Mouse (Mus musculus): ENCODE measurements at regions not wholly inside any gene's neighbourhood (a gene's known extent, or its start where the extent isn't known, plus 50 kb on each side); places are given as distances from the start of the nearest gene placed in this dataset.

GRCm38 (mm10) chr4:124349610-124350295, 260.9 kb downstream of the 3100002H09Rik start:
- TF ChIP-seq CTCF (IDR thresholded peaks at IDR 0.05; ENCODE audit: control insufficient read depth, insufficient read depth, insufficient read length) (no peak), MYOG (IDR thresholded peaks at IDR 0.05; ENCODE audit: control insufficient read depth, extremely low read depth, insufficient read length) (no peak), USF1 (IDR thresholded peaks at IDR 0.05; ENCODE audit: low read depth) (no peak), MYOD1 (IDR thresholded peaks at IDR 0.05; ENCODE audit: control insufficient read depth, insufficient read length, low read depth) (no peak), MAX (IDR thresholded peaks at IDR 0.05) (no peak), FOSL1 (IDR thresholded peaks at IDR 0.05; ENCODE audit: insufficient read depth, low read length, poor library complexity, severe bottlenecking) (no peak)

All from C2C12 (cell line).